Mouse (Mus musculus): Measurements from ENCODE around the gene Nr1h3.

DNA sequence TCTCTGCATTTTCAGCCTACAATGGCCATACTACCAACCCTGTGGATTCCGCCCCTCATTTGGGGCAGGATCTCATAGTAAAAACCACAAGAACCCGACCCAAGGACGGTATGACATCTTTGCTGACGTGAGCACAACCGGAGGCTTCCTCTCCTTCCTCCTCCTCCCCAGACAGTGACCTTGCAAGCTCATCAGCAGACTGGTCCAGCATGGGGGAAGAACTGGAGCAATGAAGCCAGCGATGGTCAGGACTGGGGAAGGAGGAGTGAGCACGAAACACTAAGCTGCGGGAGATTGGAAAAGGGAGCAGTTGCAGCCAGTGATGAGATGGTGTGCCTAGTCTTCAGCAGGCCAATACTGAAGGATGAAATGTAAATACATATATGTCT, 20.6 kb downstream of the Nr1h3 start:
- no peak for TF ChIP-seq CTCF (conservative IDR thresholded peaks at IDR 0.05 in 1 of 2, IDR thresholded peaks at IDR 0.05 in 1 of 2; ENCODE audit: low read depth in 2 of 2, low read length in 2 of 2)
- no peak for TF ChIP-seq NELFE (IDR thresholded peaks at IDR 0.05; ENCODE audit: low read depth, low read length)
- no peak for TF ChIP-seq POLR2A (IDR thresholded peaks at IDR 0.05; ENCODE audit: low read depth, low read length)
- TF ChIP-seq ZNF384 (IDR thresholded peaks at IDR 0.05; ENCODE audit: low read depth, low read length) = no peak
- no peak for TF ChIP-seq RCOR1 (conservative IDR thresholded peaks at IDR 0.05; ENCODE audit: low read depth, low read length)
- no peak for TF ChIP-seq TCF12 (IDR thresholded peaks at IDR 0.05; ENCODE audit: low read depth, low read length)
